Mouse (Mus musculus) forelimb bud, embryonic 11.5 days (tissue): ENCODE measurements around the gene Gcnt4.
A peak's percentile ranks its signal among the peaks of the same experiment; 100 is the strongest.

Experiments used
- DNase-seq: peaks from one replicate; pipeline ENCODE4 v3.0.0-alpha.2; 2012; ENCODE audit warnings: low read depth, low spot score

Gcnt4 gene

DNA sequence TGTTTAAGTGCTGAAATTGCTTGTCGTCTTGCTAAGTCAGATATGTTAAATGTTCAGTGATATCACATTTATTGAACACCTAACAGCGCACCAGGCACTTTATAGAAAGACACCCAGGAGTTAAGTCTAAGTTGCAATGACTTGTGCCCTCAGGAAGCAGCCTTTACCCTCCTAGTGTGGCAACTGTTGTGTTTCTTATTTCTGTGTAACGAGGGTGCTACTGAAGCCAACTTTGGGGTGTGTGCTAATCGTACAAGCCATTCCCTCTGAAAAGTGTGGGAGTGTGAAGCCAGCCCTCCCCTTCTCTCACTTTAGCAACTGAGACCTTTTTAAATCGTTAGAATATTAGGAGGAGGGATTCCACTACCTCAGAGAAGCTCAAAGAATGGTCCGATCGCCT lies 23.2 kb downstream of the Gcnt4 start:
- DNase-seq, result no peak

- no peak for DNase-seq
Observed at GRCm38 (mm10) chr13:96951880-96952279, 27.4 kb downstream of the Gcnt4 start.

GRCm38 (mm10) chr13:96956466-96956865 lies 32.0 kb downstream of the Gcnt4 start:
- DNase-seq, result no peak

DNA sequence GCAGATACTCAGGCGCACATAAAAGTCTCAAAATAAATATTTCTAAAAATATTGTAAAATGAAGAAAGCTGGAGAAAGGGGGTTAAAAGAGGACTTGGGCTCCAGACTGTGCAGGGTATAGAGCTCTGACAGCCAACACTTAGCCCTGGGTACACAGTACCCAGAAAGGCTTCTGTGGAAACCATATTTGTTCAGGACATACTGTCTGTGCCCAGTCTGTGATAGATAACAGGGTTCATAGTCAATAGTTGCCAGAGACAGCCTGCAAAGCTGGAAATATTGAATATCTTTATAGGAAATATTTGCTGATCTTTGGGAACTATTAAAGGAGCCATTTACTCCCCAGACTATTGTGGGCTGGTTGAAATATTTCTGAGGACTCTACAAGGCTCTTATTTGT lies 35.5 kb downstream of the Gcnt4 start:
- DNase-seq, result no peak

DNA sequence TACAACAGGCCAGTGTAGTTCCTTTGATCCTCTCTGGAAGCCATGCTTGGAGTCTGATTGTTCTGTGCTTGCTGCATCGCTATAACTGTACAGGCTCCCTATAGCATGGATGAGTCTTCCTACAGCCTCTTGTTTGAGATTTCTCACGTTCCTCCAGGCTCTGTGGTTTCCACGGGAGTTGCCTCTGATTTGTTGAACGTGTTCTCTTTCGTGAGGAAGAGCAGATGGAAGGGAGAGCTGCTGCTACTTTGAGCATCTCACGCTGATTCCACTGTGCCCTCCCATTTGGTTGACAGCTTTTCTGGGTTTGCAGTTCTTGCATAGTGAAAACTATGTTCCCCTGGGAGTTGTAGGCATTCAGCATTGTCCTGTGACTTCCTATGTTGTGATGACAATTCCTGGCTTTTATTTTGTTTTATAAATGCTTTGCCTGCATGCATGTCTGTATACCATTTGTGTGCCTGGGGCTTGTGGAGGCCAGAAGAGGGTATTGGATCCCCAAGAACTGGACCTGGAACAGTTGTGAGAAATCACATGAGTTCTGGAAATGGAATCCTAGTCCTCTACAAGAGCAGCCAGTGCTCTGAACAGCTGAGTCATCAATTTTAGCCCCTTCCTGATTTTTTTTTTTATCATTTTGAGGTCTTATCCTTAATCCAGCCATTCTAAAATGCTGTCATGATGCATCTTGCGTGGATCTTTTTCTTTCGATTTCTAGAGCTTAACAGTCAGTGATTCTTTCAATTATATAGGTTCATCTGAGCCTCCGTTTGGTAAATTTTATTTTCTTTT lies 37.1 kb downstream of the Gcnt4 start:
- no peak for DNase-seq

DNA sequence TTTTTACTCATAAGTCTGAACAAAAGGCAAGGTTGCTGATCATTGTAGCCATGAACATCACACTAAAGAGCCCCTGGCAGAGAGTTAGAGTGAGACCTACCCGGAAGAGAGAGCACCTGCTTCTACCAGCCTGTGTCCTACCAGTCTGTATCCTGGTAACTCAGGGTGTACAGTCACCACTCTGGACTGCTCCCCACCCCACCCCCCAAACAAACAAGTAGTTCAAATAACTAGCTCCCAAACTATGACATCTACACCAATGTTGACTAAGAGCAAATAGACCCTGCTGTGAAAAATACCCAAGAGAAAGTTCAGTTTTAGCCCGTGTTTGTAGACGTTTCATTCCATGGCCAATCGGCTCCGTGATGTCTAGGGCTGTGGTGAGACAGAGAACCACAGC lies 38.3 kb downstream of the Gcnt4 start:
- DNase-seq, result no peak

DNA sequence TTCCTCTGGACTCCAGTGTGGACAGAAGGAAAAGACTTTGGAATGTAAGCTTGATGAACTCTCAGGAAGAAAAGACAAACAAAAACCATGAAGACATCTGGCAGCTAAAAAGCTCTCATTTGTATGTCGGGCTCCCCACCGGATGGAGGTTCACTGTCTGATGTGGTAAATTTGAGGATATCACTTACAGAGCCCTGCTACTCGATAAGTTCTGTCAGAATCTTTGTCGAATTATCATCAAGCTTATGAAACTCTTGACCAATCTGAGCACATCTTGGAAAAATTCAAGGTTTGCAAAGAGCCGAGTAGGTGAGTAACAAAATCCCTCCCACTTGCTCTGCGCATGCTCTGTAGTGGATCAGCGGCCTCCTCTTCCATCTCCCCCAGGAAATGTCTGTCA lies 40.5 kb downstream of the Gcnt4 start:
- no peak for DNase-seq

- no peak for DNase-seq
Observed at GRCm38 (mm10) chr13:96966210-96967089, 42.0 kb downstream of the Gcnt4 start.

- no peak for DNase-seq
Observed at GRCm38 (mm10) chr13:96967091-96967490, 42.6 kb downstream of the Gcnt4 start.

DNA sequence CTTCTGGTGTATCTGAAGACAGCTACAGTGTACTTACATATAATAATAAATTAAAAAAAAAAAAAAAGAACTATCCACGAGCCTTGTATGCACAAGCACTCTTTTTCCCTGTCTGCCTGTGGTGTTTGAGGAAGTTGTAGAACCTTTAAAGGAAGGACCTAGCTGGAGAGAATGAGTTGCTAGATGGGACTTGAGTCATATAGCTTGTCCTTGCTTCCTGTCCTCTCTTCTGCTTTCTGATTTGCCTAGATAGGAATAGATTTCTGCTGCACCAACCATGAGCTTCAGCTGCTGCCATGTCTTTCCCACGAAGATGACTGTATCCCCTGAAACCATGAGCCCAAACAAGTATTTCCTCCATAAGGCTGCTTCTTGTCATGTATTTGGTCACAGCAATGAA lies 43.3 kb downstream of the Gcnt4 start:
- no peak for DNase-seq

DNA sequence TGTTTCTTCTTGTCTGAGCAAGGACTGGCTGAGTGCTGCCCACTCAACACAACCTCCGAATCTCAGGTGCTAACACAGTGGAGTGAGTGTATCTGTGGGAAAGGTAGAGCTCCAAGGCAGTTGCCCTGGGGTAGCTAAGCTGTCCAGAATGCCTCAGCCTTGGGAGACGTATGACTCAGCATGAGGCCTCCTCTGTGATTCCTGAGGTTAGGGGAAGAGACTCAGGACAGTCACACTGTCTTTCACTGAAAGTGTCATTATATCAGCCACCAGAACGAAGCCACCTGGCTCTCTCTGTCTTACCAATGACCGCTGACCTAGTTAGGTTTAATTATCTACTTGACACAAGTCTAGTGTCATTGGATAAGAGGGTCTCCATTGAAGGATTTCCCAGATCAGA lies 46.6 kb downstream of the Gcnt4 start:
- no peak for DNase-seq

- DNase-seq, result no peak
Observed at GRCm38 (mm10) chr13:96971861-96972282, 47.4 kb downstream of the Gcnt4 start.

DNA sequence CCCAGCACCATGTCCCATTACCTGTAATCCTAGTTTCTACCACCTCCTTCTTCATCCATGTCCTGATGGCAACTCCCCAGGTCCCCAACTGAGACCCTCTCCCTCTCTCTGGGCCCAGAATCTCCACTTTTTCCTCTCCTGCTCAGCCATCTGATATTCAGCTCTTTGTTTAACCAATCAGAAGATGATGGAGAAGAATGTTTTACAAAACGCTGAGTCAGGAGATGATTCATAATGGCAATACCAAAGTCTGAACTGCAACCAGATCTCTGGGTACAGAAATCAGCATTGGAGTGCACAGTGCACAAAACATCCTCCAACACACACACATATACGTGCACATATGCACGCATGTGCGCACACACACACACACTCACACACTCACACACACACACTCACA lies 48.8 kb downstream of the Gcnt4 start:
- no peak for DNase-seq

DNA sequence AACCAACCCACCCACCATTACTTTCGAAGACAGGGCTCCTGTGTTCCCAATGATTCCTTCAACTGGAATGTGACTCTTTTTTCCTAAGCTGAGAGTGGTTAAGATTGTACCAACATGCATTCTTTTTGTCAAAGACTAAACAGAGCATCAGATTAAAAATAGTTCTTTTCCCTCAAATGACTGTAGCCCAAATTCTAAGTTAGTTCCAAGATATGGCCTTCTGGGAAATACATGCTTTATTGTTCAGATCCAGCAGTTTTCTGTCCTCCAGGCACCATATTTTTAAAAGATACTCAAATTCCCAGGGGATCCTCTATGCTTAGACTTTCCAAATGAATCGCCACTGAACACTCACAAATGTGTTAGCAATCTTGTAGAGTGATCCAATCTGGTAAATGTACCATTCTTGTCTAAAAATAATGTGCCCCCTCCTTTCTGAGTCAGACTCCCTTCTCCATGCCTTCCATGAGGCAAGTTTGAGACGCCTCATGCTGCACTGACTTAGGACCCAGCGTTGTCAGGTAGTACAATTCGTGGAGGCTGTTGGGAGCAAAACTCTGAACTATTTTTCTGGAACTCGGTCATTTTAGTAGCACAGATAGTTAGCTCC lies 52.6 kb downstream of the Gcnt4 start:
- no peak for DNase-seq

DNA sequence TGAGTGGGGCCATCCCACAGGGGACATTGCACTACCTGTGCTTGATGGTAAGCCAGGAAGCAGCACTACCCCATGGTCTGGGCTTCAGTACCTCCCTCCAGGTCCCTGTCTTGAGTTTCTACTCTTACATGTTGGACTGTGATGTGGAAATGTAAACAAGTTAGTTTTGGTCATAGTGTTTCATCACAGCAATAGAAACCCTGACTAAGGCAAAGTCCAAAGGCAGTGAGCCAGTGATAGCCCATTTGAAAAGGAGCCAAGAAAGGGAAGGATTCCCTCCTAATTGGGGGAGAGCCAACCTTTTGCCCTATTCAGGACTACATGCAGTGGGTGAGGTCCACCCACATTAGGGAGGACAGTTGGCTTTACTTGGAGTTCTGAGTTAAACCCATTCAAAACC lies 56.1 kb downstream of the Gcnt4 start:
- no peak for DNase-seq

GRCm38 (mm10) chr13:96983251-96984126 lies 59.0 kb downstream of the Gcnt4 start:
- peak; percentile 29 for DNase-seq

GRCm38 (mm10) chr13:96984688-96985087 lies 60.2 kb downstream of the Gcnt4 start:
- no peak for DNase-seq

GRCm38 (mm10) chr13:96985599-96986275 lies 61.2 kb downstream of the Gcnt4 start:
- DNase-seq, result no peak

GRCm38 (mm10) chr13:96989129-96989528 lies 64.6 kb downstream of the Gcnt4 start:
- DNase-seq, result no peak

- DNase-seq, result no peak
Observed at GRCm38 (mm10) chr13:96990045-96990444, 65.6 kb downstream of the Gcnt4 start.
